Mouse (Mus musculus): Measurements from ENCODE around the gene Cd6. TPM values are rescaled to one million over a fixed set of nuclear protein-coding genes. Genes with fewer than 3 reads are reported as not detected.

The Cd6 gene
- polyA plus RNA-seq, 1 experiment: 2.1 TPM

GRCm38 (mm10) chr19:10772866-10773265, 57.0 kb downstream of the Cd6 start:
- 87% methylated on average over 10 of the region's 10 CpGs for WGBS
- H3K27ac ChIP-seq (ENCODE audit: control insufficient read depth, insufficient read depth, low read depth, low read length, poor library complexity): no peak overlapping the region
- H3K4me1 ChIP-seq (ENCODE audit: control insufficient read depth, insufficient read depth, low read length): no peaks in the 10 kb centered on the region
- TF ChIP-seq POLR2A (IDR thresholded peaks at IDR 0.05; ENCODE audit: borderline replicate concordance, control insufficient read depth, low read depth, low read length) (no peak), CTCF (IDR thresholded peaks at IDR 0.05; ENCODE audit: control insufficient read depth, insufficient read depth, low read length) (no peak)
- H3K4me3 ChIP-seq (replicated peaks; ENCODE audit: control insufficient read depth, low read depth, low read length): no peak overlapping the region

GRCm38 (mm10) chr19:10771995-10772394, 57.9 kb downstream of the Cd6 start:
- TF ChIP-seq CTCF (IDR thresholded peaks at IDR 0.05; ENCODE audit: control insufficient read depth, insufficient read depth, low read length) (no peak), POLR2A (IDR thresholded peaks at IDR 0.05; ENCODE audit: borderline replicate concordance, control insufficient read depth, low read depth, low read length) (no peak)
- Histone ChIP-seq H3K27ac (ENCODE audit: control insufficient read depth, insufficient read depth, low read depth, low read length, poor library complexity) (no peak overlapping the region), H3K4me3 (replicated peaks; ENCODE audit: control insufficient read depth, low read depth, low read length) (no peak overlapping the region), H3K4me1 (ENCODE audit: control insufficient read depth, insufficient read depth, low read length) (no peaks in the 10 kb centered on the region)
- 72% methylated on average over 7 of the region's 7 CpGs for WGBS

DNA sequence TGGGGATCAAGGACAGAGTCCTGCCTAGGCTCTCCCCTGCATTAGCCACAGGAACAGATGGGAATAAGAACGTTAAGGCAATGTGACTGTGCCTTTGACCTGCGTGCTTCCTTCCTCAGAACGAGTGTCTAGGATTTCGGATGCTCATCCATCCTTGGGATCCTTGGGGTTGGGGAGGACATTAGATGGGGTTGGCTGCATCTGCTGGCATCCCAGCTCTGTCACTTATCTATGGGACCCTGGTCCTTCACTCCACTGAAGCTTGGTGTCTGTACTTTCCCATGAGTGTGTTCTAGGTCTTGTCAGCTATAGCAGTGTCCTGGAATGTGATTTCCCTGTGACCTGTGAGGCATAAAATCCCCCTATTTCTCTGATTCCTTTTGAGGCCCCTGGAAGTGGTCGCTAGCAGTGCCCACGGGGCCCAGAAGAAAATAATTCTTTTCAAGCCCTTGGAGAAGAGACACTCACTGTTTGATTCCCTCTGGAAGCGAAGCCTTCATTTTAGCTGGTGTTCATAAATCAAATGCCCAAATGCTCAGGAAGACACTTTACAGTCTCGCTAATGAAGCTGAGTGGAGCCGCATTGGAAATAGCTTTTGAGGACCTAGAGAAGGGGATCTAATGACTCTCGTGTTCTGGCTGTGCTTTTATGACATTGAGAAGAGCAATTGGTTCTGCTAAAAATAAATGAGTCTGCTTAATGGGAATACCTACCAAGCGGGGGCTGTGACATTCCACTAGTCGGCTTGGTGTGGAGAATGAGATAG, 60.2 kb downstream of the Cd6 start:
- 75% methylated on average over 12 of the region's 12 CpGs for WGBS
- TF ChIP-seq POLR2A (IDR thresholded peaks at IDR 0.05; ENCODE audit: borderline replicate concordance, control insufficient read depth, low read depth, low read length): no peak
- TF ChIP-seq CTCF (IDR thresholded peaks at IDR 0.05; ENCODE audit: control insufficient read depth, insufficient read depth, low read length): no peak
- Histone ChIP-seq H3K4me1 (ENCODE audit: control insufficient read depth, insufficient read depth, low read length) (no peaks in the 10 kb centered on the region), H3K4me3 (replicated peaks; ENCODE audit: control insufficient read depth, low read depth, low read length) (no peak overlapping the region), H3K27ac (ENCODE audit: control insufficient read depth, insufficient read depth, low read depth, low read length, poor library complexity) (no peak overlapping the region)

- TF ChIP-seq POLR2A (IDR thresholded peaks at IDR 0.05; ENCODE audit: borderline replicate concordance, control insufficient read depth, low read depth, low read length) (no peak), CTCF (IDR thresholded peaks at IDR 0.05; ENCODE audit: control insufficient read depth, insufficient read depth, low read length) (no peak)
- Histone ChIP-seq H3K4me1 (ENCODE audit: control insufficient read depth, insufficient read depth, low read length) (no peaks in the 10 kb centered on the region), H3K27ac (ENCODE audit: control insufficient read depth, insufficient read depth, low read depth, low read length, poor library complexity) (no peak overlapping the region), H3K4me3 (replicated peaks; ENCODE audit: control insufficient read depth, low read depth, low read length) (no peak overlapping the region)
- WGBS: 76% methylated on average over 6 of the region's 6 CpGs
These were observed 61.0 kb downstream of the Cd6 start for GRCm38 (mm10) chr19:10768694-10769428.

DNA sequence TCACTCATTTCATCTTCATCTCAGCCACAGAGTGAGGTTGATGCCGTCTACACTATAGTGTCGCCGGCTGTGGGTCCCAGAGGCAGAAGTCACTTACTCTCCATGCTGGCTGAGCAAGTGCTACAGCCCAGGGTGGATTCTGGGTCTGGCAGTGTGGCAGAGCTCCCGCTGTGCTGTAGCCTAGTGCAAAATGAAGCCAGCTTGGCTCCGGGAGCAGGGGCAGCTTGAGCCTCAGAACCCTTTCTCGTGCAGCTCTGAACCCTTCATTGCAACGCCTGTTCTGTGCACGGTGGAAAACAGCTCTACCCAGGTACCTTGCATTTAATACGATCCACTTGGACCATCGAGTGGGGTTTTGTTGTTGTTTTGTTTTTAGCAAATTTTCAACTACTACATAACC, 62.2 kb downstream of the Cd6 start:
- H3K4me3 ChIP-seq (replicated peaks; ENCODE audit: control insufficient read depth, low read depth, low read length): no peak overlapping the region
- no peak for TF ChIP-seq POLR2A (IDR thresholded peaks at IDR 0.05; ENCODE audit: borderline replicate concordance, control insufficient read depth, low read depth, low read length)
- TF ChIP-seq CTCF (IDR thresholded peaks at IDR 0.05; ENCODE audit: control insufficient read depth, insufficient read depth, low read length): no peak
- WGBS: 86% methylated on average over 10 of the region's 10 CpGs

DNA sequence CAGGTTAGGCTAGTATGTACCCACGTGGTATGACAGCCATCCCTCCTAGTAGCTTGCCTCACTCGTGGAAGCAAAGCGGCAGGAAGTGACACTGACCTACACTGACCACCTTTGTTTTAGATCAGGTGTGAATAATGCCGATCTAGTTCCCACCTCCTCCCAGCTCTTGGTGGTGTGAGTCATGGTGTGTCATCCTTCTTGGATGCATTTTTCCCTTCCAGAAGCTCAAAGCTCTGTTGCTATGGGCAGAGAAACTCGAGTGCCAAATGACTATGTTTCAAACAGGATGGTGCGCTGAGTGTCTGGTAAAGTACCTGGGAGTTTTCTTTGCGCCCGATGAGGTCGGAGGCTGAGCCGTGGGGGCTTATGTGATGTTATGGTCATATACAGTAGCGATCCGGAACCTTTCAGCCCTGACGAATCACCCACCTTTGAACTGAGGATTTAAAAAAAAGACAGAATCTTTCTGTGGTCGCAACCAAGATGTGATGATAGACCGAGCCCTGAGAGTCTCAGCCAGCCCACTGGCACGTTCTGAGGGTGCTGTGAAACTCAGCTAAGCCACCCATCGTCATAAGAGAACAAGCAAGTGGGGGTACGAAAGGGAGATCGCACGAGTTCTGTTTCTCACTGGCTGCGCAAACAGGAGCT, 66.4 kb downstream of the Cd6 start:
- Histone ChIP-seq H3K4me1 (ENCODE audit: control insufficient read depth, insufficient read depth, low read length) (no peaks in the 10 kb centered on the region), H3K27ac (ENCODE audit: control insufficient read depth, insufficient read depth, low read depth, low read length, poor library complexity) (no peak overlapping the region)
- 76% methylated on average over 21 of the region's 21 CpGs for WGBS

More for the DNA sequence above, 62.2 kb downstream of the Cd6 start:
- no peak overlapping the region for H3K27ac ChIP-seq (ENCODE audit: control insufficient read depth, insufficient read depth, low read depth, low read length, poor library complexity)
- no peaks in the 10 kb centered on the region for H3K4me1 ChIP-seq (ENCODE audit: control insufficient read depth, insufficient read depth, low read length)

GRCm38 (mm10) chr19:10762468-10762867, 67.4 kb downstream of the Cd6 start:
- Histone ChIP-seq H3K4me3 (replicated peaks; ENCODE audit: control insufficient read depth, low read depth, low read length) (no peak overlapping the region), H3K27ac (ENCODE audit: control insufficient read depth, insufficient read depth, low read depth, low read length, poor library complexity) (no peak overlapping the region), H3K4me1 (ENCODE audit: control insufficient read depth, insufficient read depth, low read length) (no peaks in the 10 kb centered on the region)
- 69% methylated on average over 6 of the region's 6 CpGs for WGBS
- TF ChIP-seq POLR2A (IDR thresholded peaks at IDR 0.05; ENCODE audit: borderline replicate concordance, control insufficient read depth, low read depth, low read length): no peak
- TF ChIP-seq CTCF (IDR thresholded peaks at IDR 0.05; ENCODE audit: control insufficient read depth, insufficient read depth, low read length): no peak

More for the DNA sequence above, 66.4 kb downstream of the Cd6 start:
- no peak for TF ChIP-seq POLR2A (IDR thresholded peaks at IDR 0.05; ENCODE audit: borderline replicate concordance, control insufficient read depth, low read depth, low read length)
- H3K4me3 ChIP-seq (replicated peaks; ENCODE audit: control insufficient read depth, low read depth, low read length): no peak overlapping the region

DNA sequence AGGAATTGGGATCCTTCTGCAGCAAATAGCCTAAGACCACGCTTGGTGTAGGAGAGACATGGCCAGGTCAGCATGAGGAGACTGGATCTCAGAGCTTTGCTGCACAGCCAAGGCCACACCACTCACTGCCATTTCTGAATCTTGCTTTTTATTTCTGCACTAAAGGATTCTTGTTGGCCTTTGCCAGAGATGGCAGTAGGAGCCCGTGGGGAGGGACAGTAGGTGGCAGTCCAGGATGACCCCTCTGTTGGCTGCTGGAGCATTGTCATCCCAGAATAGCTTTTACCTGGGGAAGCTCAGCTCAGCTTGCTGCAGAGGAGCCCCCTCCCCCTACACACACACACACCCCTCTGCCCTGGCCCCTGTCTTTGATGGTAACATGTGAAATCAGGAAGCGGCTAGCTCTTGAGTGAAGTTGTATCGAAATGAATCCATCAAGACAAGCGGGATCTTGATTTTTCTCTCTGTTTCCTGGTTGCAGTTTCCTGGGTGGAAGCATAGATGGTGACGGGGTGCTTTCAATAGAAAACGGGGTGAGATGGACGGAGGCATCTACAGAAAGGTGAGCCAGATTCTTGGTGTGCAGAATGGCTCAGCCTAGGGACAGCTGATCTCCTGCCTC, 68.0 kb downstream of the Cd6 start:
- 76% methylated on average over 8 of the region's 8 CpGs for WGBS
- no peak overlapping the region for H3K4me3 ChIP-seq (replicated peaks; ENCODE audit: control insufficient read depth, low read depth, low read length)
- no peak overlapping the region for H3K27ac ChIP-seq (ENCODE audit: control insufficient read depth, insufficient read depth, low read depth, low read length, poor library complexity)
- no peaks in the 10 kb centered on the region for H3K4me1 ChIP-seq (ENCODE audit: control insufficient read depth, insufficient read depth, low read length)
- no peak for TF ChIP-seq POLR2A (IDR thresholded peaks at IDR 0.05; ENCODE audit: borderline replicate concordance, control insufficient read depth, low read depth, low read length)
- no peak for TF ChIP-seq CTCF (IDR thresholded peaks at IDR 0.05; ENCODE audit: control insufficient read depth, insufficient read depth, low read length)
